23 mouse cellular contexts compared by ENCODE assay signal in genomic region chr4:126734001-126734603, GRCm38 (mm10). TPM values are rescaled to one million over a fixed set of nuclear protein-coding genes. Genes with fewer than 3 reads are reported as not detected.
A peak's percentile ranks its signal among the peaks of the same experiment; 100 is the strongest.
DNase-seq lines count a peak whose midpoint lies in the region; ATAC-seq and TF ChIP-seq lines count a peak whose summit lies in the region.
"Had no signal": no experiment of that assay in that cellular context is flagged by ENCODE, and none has a peak within 500 bp of the region (broad histone marks: within the 10 kb centered on the region; RNA-seq: fewer than 3 reads in every experiment).

No protein-coding gene starts in this region.

- peaks cover 29% of the 10 kb centered on the region for H3K4me1 ChIP-seq in heart, embryonic 15.5 days (replicated peaks)
- H3K4me1 ChIP-seq in E14TG2a.4 (replicated peaks; ENCODE audit: low read depth, low read length), result peaks cover 44% of the 10 kb centered on the region
- peaks cover 24% of the 10 kb centered on the region for H3K4me1 ChIP-seq in limb, embryonic 13.5 days

- no peak for ATAC-seq in heart, embryonic 15.5 days (replicated peaks; ENCODE audit: insufficient number of reproducible peaks, insufficient read depth, low FRiP score, low read depth)
- no peak for ATAC-seq in limb, embryonic 13.5 days (ENCODE audit: low FRiP score, low read depth)
- no peak for ATAC-seq in cerebellum, adult (ENCODE audit: insufficient number of reproducible peaks, low FRiP score, low TSS enrichment)
- ATAC-seq: Patski had no signal

- peak overlapping the region; percentile 48; the same call in 1 of the 2 replicates for H3K4me3 ChIP-seq in heart, embryonic 15.5 days
- peak overlapping the region; percentile 74 for H3K4me3 ChIP-seq in E14TG2a.4 (replicated peaks; ENCODE audit: low read length)
- H3K4me3 ChIP-seq in limb, embryonic 13.5 days, result peak overlapping the region; percentile 38

- H3K27ac ChIP-seq in heart, embryonic 15.5 days, result no peak overlapping the region
- no peak overlapping the region for H3K27ac ChIP-seq in limb, embryonic 13.5 days
- H3K27ac ChIP-seq: lung, embryonic 15.5 days; neural tube, embryonic 12.5 days; stomach, embryonic 15.5 days had no signal

- H3K36me3 ChIP-seq in heart, embryonic 15.5 days, result no peaks in the 10 kb centered on the region
- no peaks in the 10 kb centered on the region for H3K36me3 ChIP-seq in E14TG2a.4 (ENCODE audit: insufficient read depth, low read length)
- H3K36me3 ChIP-seq in limb, embryonic 13.5 days, result no peaks in the 10 kb centered on the region
- H3K36me3 ChIP-seq: lung, embryonic 15.5 days; neural tube, embryonic 12.5 days; stomach, embryonic 15.5 days had no signal

- H3K9me3 ChIP-seq in heart, embryonic 15.5 days (replicated peaks), result no peaks in the 10 kb centered on the region
- no peaks in the 10 kb centered on the region for H3K9me3 ChIP-seq in E14TG2a.4 (ENCODE audit: low read length)
- H3K9me3 ChIP-seq in limb, embryonic 13.5 days, result no peaks in the 10 kb centered on the region
- H3K9me3 ChIP-seq: lung, embryonic 15.5 days; neural tube, embryonic 12.5 days; stomach, embryonic 15.5 days had no signal

- H3K4me2 ChIP-seq in heart, embryonic 15.5 days, result no peak overlapping the region
- H3K4me2 ChIP-seq in limb, embryonic 13.5 days (replicated peaks), result peak overlapping the region; percentile 19; the same call in 1 of the 2 replicates

- no peak for DNase-seq in heart, adult 8-10 months (ENCODE audit: low spot score)
- DNase-seq in R1 (ENCODE audit: low read depth, low spot score), result peak; percentile 36
- no peak for DNase-seq in gastrocnemius, postnatal 4 days (ENCODE audit: low spot score in 2 of 2)
- DNase-seq in adrenal gland, postnatal 4 days (ENCODE audit: low spot score in 2 of 2), result no peak
- DNase-seq: cerebellum, postnatal 10 days; heart, postnatal 10 days; kidney, postnatal 36 days; layer of hippocampus, postnatal 36 days; liver; thymus, postnatal 36 days had no signal

- 4% methylated on average over 16 of the region's 16 CpGs for WGBS in heart, embryonic 15.5 days
- 2% methylated on average over 16 of the region's 16 CpGs for WGBS in limb, embryonic 13.5 days

- TF ChIP-seq CTCF in E14TG2a.4 (conservative IDR thresholded peaks at IDR 0.05; ENCODE audit: low read length), result no peak

- H3K27me3 ChIP-seq in heart, embryonic 15.5 days, result peaks cover 100% of the 10 kb centered on the region
- peaks cover 96% of the 10 kb centered on the region for H3K27me3 ChIP-seq in E14TG2a.4 (ENCODE audit: insufficient read depth, low read length)
- H3K27me3 ChIP-seq in limb, embryonic 13.5 days, result peaks cover 100% of the 10 kb centered on the region

- no peak overlapping the region for H3K9ac ChIP-seq in heart, embryonic 15.5 days
- no peak overlapping the region for H3K9ac ChIP-seq in limb, embryonic 13.5 days
- H3K9ac ChIP-seq: lung, embryonic 15.5 days; neural tube, embryonic 12.5 days; stomach, embryonic 15.5 days had no signal

RNA-seq across cellular contexts. Expression of gene Tfap2e, which starts 1.9 kb away (rescaled TPM):
- polyA plus RNA-seq in heart, embryonic 15.5 days (2015; fragmentation: Nextera tagmentation; extraction: Ambion mirVana), result not detected in 2 replicates
- under 1 TPM in 1 of 4 experiments, not detected in 3; 0.11 TPM for total RNA-seq in heart, adult 8-10 months (2022)
- 0.06 TPM in 1 of 2 replicates, not detected in the other for polyA plus RNA-seq in limb, embryonic 13.5 days (2015; fragmentation: Nextera tagmentation; extraction: Ambion mirVana)
- not detected for total RNA-seq in gastrocnemius, postnatal 4 days (2021)
- not detected for total RNA-seq in adrenal gland, postnatal 4 days (2021)
- total RNA-seq: adrenal gland, adult 18-20 months; granulocyte monocyte progenitor cell, adult 5-6 weeks; heart, postnatal 10 days; layer of hippocampus, postnatal 36 days; megakaryocyte-erythroid progenitor cell, adult 5-6 weeks had no signal
- polyA plus RNA-seq: intestine, embryonic 14.5 days; Patski; small intestine, adult 2 months; stomach, embryonic 15.5 days had no signal

RNA-seq across cellular contexts. Expression of gene Ncdn, which starts 19.1 kb away (rescaled TPM):
- polyA plus RNA-seq in heart, embryonic 15.5 days (2015; fragmentation: Nextera tagmentation; extraction: Ambion mirVana), result 18.6 and 25.8 TPM in 2 replicates
- 10 to 100 TPM; 17.2 to 20.1 (median 17.8) TPM for total RNA-seq in heart, adult 8-10 months (2022)
- 31.8 and 34.6 TPM in 2 replicates for polyA plus RNA-seq in limb, embryonic 13.5 days (2015; fragmentation: Nextera tagmentation; extraction: Ambion mirVana)
- 10 to 100 TPM; 18.8 to 19.4 TPM for total RNA-seq in gastrocnemius, postnatal 4 days (2021)
- total RNA-seq in adrenal gland, postnatal 4 days (2021), result 10 to 100 TPM; 34.5 to 35.7 TPM

RNA-seq across cellular contexts. Expression of gene AU040320, which starts 19.2 kb away (rescaled TPM):
- polyA plus RNA-seq in heart, embryonic 15.5 days (2015; fragmentation: Nextera tagmentation; extraction: Ambion mirVana), result 20.2 and 21.9 TPM in 2 replicates
- 10 to 100 TPM; 27.8 to 33.6 (median 31.3) TPM for total RNA-seq in heart, adult 8-10 months (2022)
- polyA plus RNA-seq in limb, embryonic 13.5 days (2015; fragmentation: Nextera tagmentation; extraction: Ambion mirVana), result 16.9 and 17.6 TPM in 2 replicates
- total RNA-seq in gastrocnemius, postnatal 4 days (2021), result 10 to 100 TPM; 28.6 to 30.6 TPM
- 10 to 100 TPM; 40.9 to 42.0 TPM for total RNA-seq in adrenal gland, postnatal 4 days (2021)

RNA-seq across cellular contexts. Expression of gene Psmb2, which starts 56.7 kb away (rescaled TPM):
- 358 and 375 TPM in 2 replicates for polyA plus RNA-seq in heart, embryonic 15.5 days (2015; fragmentation: Nextera tagmentation; extraction: Ambion mirVana)
- total RNA-seq in heart, adult 8-10 months (2022), result 100 to 1,000 TPM; 116 to 140 (median 123) TPM
- 501 and 520 TPM in 2 replicates for polyA plus RNA-seq in limb, embryonic 13.5 days (2015; fragmentation: Nextera tagmentation; extraction: Ambion mirVana)
- 100 to 1,000 TPM; 136 to 164 TPM for total RNA-seq in gastrocnemius, postnatal 4 days (2021)
- 100 to 1,000 TPM; 172 to 173 TPM for total RNA-seq in adrenal gland, postnatal 4 days (2021)
